ENCODE assay signal across 35 mouse cellular contexts in the genomic region with DNA sequence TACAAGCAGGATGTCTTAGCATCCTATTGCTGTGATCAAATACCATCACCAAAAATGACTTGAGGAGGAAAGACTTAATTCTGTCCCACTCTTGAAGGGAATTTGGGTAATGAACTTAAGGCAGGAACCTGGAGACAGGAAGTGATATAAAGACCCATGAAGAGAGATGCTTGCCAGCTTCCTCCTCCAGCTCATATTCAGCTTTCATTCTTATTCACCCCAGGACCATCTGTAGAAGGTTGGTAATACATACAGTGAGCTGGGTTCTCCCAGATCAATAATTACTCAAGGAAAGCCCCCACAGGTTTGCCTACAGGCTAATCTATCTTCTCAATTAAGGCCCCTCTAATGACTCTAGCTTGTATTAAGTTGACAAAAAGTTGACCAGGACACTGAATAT.
"Had no signal": no experiment of that assay in that cellular context is flagged by ENCODE, and none has a peak within 500 bp of the region (broad histone marks: within the 10 kb centered on the region; RNA-seq: fewer than 3 reads in every experiment).

No protein-coding gene starts in this region.

- H3K27ac ChIP-seq: heart, embryonic 10.5 days; heart, embryonic 13.5 days; heart, embryonic 15.5 days; hindbrain, embryonic 10.5 days; hindbrain, embryonic 12.5 days; hindbrain, embryonic 13.5 days; hindbrain, embryonic 14.5 days; hindbrain, embryonic 15.5 days; hindbrain, postnatal 0 days; kidney, embryonic 15.5 days; kidney, postnatal 0 days; layer of hippocampus, adult 2 months; left cerebral cortex, adult 2 months had no signal

- H3K9ac ChIP-seq: heart, embryonic 12.5 days; heart, embryonic 13.5 days; heart, embryonic 15.5 days; hindbrain, embryonic 12.5 days; hindbrain, embryonic 13.5 days; hindbrain, embryonic 14.5 days; hindbrain, embryonic 15.5 days; kidney, embryonic 15.5 days had no signal

- H3K4me1 ChIP-seq: heart, embryonic 10.5 days; heart, embryonic 12.5 days; heart, embryonic 13.5 days; heart, embryonic 15.5 days; hindbrain, embryonic 10.5 days; hindbrain, embryonic 12.5 days; hindbrain, embryonic 13.5 days; hindbrain, embryonic 15.5 days; kidney, embryonic 15.5 days had no signal

- ATAC-seq: hindbrain, embryonic 16.5 days; hindbrain, postnatal 0 days; inflammation-experienced regulatory T-cells, adult 6 months; intestine, embryonic 16.5 days; intestine, postnatal 0 days had no signal

- DNase-seq: heart, postnatal 10 days; heart, postnatal 14 days; heart, postnatal 36 days; heart, postnatal 4 days; kidney, adult 11 months; kidney, adult 18-20 months; kidney, adult 2 months; kidney, adult 8-10 months; kidney, adult 9 months; kidney, postnatal 10 days; kidney, postnatal 14 days; kidney, postnatal 25 days; kidney, postnatal 36 days; kidney, postnatal 4 days; layer of hippocampus, adult 9-11 months; layer of hippocampus, postnatal 36 days had no signal

- H3K4me3 ChIP-seq: heart, embryonic 10.5 days; heart, embryonic 12.5 days; heart, embryonic 13.5 days; heart, embryonic 15.5 days; hindbrain, embryonic 10.5 days; hindbrain, embryonic 12.5 days; hindbrain, embryonic 13.5 days; hindbrain, embryonic 15.5 days; kidney, embryonic 15.5 days; layer of hippocampus, adult 2 months; left cerebral cortex, adult 2 months had no signal

- H3K27me3 ChIP-seq: heart, embryonic 12.5 days; heart, embryonic 13.5 days; heart, embryonic 15.5 days; hindbrain, embryonic 12.5 days; hindbrain, embryonic 13.5 days; hindbrain, embryonic 15.5 days; kidney, embryonic 15.5 days had no signal

- H3K36me3 ChIP-seq: heart, embryonic 10.5 days; heart, embryonic 12.5 days; heart, embryonic 13.5 days; heart, embryonic 15.5 days; hindbrain, embryonic 10.5 days; hindbrain, embryonic 12.5 days; hindbrain, embryonic 13.5 days; hindbrain, embryonic 15.5 days; kidney, embryonic 15.5 days had no signal

- H3K4me2 ChIP-seq: heart, embryonic 11.5 days; heart, embryonic 12.5 days; heart, embryonic 13.5 days; heart, embryonic 15.5 days; hindbrain, embryonic 12.5 days; hindbrain, embryonic 13.5 days; hindbrain, embryonic 14.5 days; hindbrain, embryonic 15.5 days; kidney, embryonic 15.5 days had no signal

- H3K9me3 ChIP-seq: heart, embryonic 10.5 days; heart, embryonic 12.5 days; heart, embryonic 13.5 days; heart, embryonic 15.5 days; hindbrain, embryonic 10.5 days; hindbrain, embryonic 12.5 days; hindbrain, embryonic 13.5 days; hindbrain, embryonic 15.5 days; kidney, embryonic 15.5 days had no signal
